Mouse (Mus musculus) frontal cortex, postnatal 10 days (tissue): Measurements from ENCODE around the gene A1bg.

Experiments
- DNase-seq, 2 experiments: peaks; one replicate each; pipeline ENCODE4 v3.0.0; 2022; ENCODE audit warnings: low spot score in 2 of 2, mixed read lengths in 1 of 2

The A1bg gene

GRCm38 (mm10) chr15:60922912-60923311, at the start of gene A1bg:
Gene A1bg, minus strand, starts transcription at chr15:60923012.
- no peak for DNase-seq

- no peak for DNase-seq
These were observed 45.7 kb upstream of the A1bg start for GRCm38 (mm10) chr15:60968549-60968861.

GRCm38 (mm10) chr15:60967841-60968548, 45.2 kb upstream of the A1bg start:
- DNase-seq, result no peak

- no peak for DNase-seq
These were observed 2.9 kb upstream of the A1bg start for GRCm38 (mm10) chr15:60925686-60926085.

GRCm38 (mm10) chr15:60903763-60904697, 18.8 kb downstream of the A1bg start:
- no peak for DNase-seq

- DNase-seq, result no peak
These were observed 24.4 kb downstream of the A1bg start for GRCm38 (mm10) chr15:60898187-60898965.

GRCm38 (mm10) chr15:60896040-60896439, 26.8 kb downstream of the A1bg start:
- no peak for DNase-seq

GRCm38 (mm10) chr15:60892976-60893463, 29.8 kb downstream of the A1bg start:
- no peak for DNase-seq

- DNase-seq, result no peak
These were observed 34.1 kb downstream of the A1bg start for GRCm38 (mm10) chr15:60888724-60889123.

- no peak for DNase-seq
These were observed 47.1 kb downstream of the A1bg start for GRCm38 (mm10) chr15:60875721-60876120.

- DNase-seq, result no peak
These were observed 60.4 kb downstream of the A1bg start for GRCm38 (mm10) chr15:60862417-60862816.

GRCm38 (mm10) chr15:60855112-60855511, 67.7 kb downstream of the A1bg start:
- DNase-seq, result no peak

GRCm38 (mm10) chr15:60854151-60854550, 68.7 kb downstream of the A1bg start:
- DNase-seq, result no peak

- no peak for DNase-seq
These were observed 69.4 kb downstream of the A1bg start, which contains the start of gene Fam84b for GRCm38 (mm10) chr15:60853231-60853999. Gene Fam84b, minus strand, starts transcription at chr15:60853778.

GRCm38 (mm10) chr15:60848630-60849029, 74.2 kb downstream of the A1bg start:
- DNase-seq, result peak in 1 of 2 experiments; percentile 28
